Mouse (Mus musculus) ES-Bruce4 (cell line): ENCODE data around the gene Tmem190. TPM values are rescaled to one million over a fixed set of nuclear protein-coding genes. Genes with fewer than 3 reads are reported as not detected.

ENCODE experiments used
- H3K27ac ChIP-seq: 2 replicates; pipeline ENCODE4 v1.5.1; 2012; ENCODE audit warnings: low read length, inconsistent platforms; ENCODE audit not compliant: insufficient read depth
- H3K27me3 ChIP-seq: 2 replicates; pipeline ENCODE4 v1.6.1; 2012; ENCODE audit warnings: mild to moderate bottlenecking, low read length, inconsistent platforms; ENCODE audit not compliant: control insufficient read depth, poor library complexity, insufficient read depth, severe bottlenecking
- H3K36me3 ChIP-seq: 2 replicates; pipeline ENCODE4 v1.6.1; 2012; ENCODE audit warnings: inconsistent platforms, mild to moderate bottlenecking, low read length, moderate library complexity; ENCODE audit not compliant: control insufficient read depth, poor library complexity, insufficient read depth, severe bottlenecking
- H3K4me1 ChIP-seq: one replicate; pipeline ENCODE4 v1.8.1; 2011; ENCODE audit warnings: low read length; ENCODE audit not compliant: control insufficient read depth, insufficient read depth
- H3K4me3 ChIP-seq: 2 replicates; pipeline ENCODE4 v1.5.1; 2011; ENCODE audit warnings: low read depth, mild to moderate bottlenecking, low read length
- H3K9ac ChIP-seq: 2 replicates; pipeline ENCODE4 v1.6.1; 2012; ENCODE audit warnings: low read depth, mild to moderate bottlenecking, inconsistent platforms; ENCODE audit not compliant: poor library complexity, severe bottlenecking
- H3K9me3 ChIP-seq: replicated peaks from 2 replicates; pipeline ENCODE4 v1.6.1; 2012; ENCODE audit warnings: mild to moderate bottlenecking, low read length, inconsistent platforms; ENCODE audit not compliant: control insufficient read depth, poor library complexity, insufficient read depth, severe bottlenecking
- CTCF ChIP-seq: IDR thresholded peaks from one replicate; pipeline ENCODE4 v1.8.1; 2011; ENCODE audit warnings: low read depth, low read length
- EP300 ChIP-seq: IDR thresholded peaks from 2 replicates; pipeline ENCODE4 v1.6.1; 2011; ENCODE audit warnings: low read depth, low read length; ENCODE audit not compliant: insufficient read depth
- POLR2A ChIP-seq: IDR thresholded peaks from one replicate; pipeline ENCODE4 v1.8.1; 2011; ENCODE audit warnings: low read length; ENCODE audit not compliant: insufficient read depth
- polyA plus RNA-seq: library from polyadenylated mRNA; stranded (reverse); fragments of >200 nt; gene quantifications from 2 replicates; pipeline ENCODE4 v1.2.4, GENCODE M21; 2011; ENCODE audit warnings: low read depth; ENCODE audit not compliant: missing spikeins, insufficient read depth, insufficient read length

Gene Tmem190
- polyA plus RNA-seq, 1 experiment = not detected

- no peaks in the 10 kb centered on the region for H3K9me3 ChIP-seq
- no peak overlapping the region for H3K4me3 ChIP-seq
- TF ChIP-seq EP300 (no peak), CTCF (no peak), POLR2A (no peak)
Observed at GRCm38 (mm10) chr7:4748321-4748720, 34.4 kb upstream of the Tmem190 start.

GRCm38 (mm10) chr7:4749169-4749568 is 33.6 kb upstream of the Tmem190 start:
- no peak overlapping the region for H3K27ac ChIP-seq
- no peaks in the 10 kb centered on the region for H3K4me1 ChIP-seq

More at GRCm38 (mm10) chr7:4748321-4748720, 34.4 kb upstream of the Tmem190 start:
- Histone ChIP-seq H3K4me1 (no peaks in the 10 kb centered on the region), H3K36me3 (peaks cover 20% of the 10 kb centered on the region), H3K27ac (no peak overlapping the region), H3K9ac (no peak overlapping the region), H3K27me3 (no peaks in the 10 kb centered on the region)

GRCm38 (mm10) chr7:4751971-4752820 is 30.5 kb upstream of the Tmem190 start:
- Histone ChIP-seq H3K4me1 (no peaks in the 10 kb centered on the region), H3K27me3 (no peaks in the 10 kb centered on the region), H3K27ac (peak overlapping the region; percentile 92), H3K9ac (peak overlapping the region; percentile 89), H3K36me3 (peaks cover 16% of the 10 kb centered on the region), H3K9me3 (no peaks in the 10 kb centered on the region), H3K4me3 (peak overlapping the region; percentile 89)
- no peak for TF ChIP-seq CTCF
- TF ChIP-seq POLR2A = peak; percentile 89
- peak; percentile 78 for TF ChIP-seq EP300

More at GRCm38 (mm10) chr7:4749169-4749568, 33.6 kb upstream of the Tmem190 start:
- Histone ChIP-seq H3K27me3 (no peaks in the 10 kb centered on the region), H3K9ac (no peak overlapping the region), H3K4me3 (no peak overlapping the region), H3K36me3 (peaks cover 20% of the 10 kb centered on the region), H3K9me3 (no peaks in the 10 kb centered on the region)
- TF ChIP-seq CTCF (no peak), POLR2A (no peak), EP300 (no peak)

- Histone ChIP-seq H3K4me1 (no peaks in the 10 kb centered on the region), H3K4me3 (peak within 1 kb of the TSS; percentile 89), H3K9ac (peak within 1 kb of the TSS; percentile 89), H3K9me3 (no peaks in the 10 kb centered on the region), H3K27ac (peak within 1 kb of the TSS; percentile 92), H3K27me3 (no peaks in the 10 kb centered on the region), H3K36me3 (peaks cover 16% of the 10 kb centered on the region)
- TF ChIP-seq POLR2A = peak; percentile 99
- no peak for TF ChIP-seq CTCF
Observed at GRCm38 (mm10) chr7:4752821-4753570, 29.7 kb upstream of the Tmem190 start, which contains the start of gene Cox6b2. TSS of gene Cox6b2 (minus strand) at chr7:4753094.

GRCm38 (mm10) chr7:4759670-4760069 is 23.1 kb upstream of the Tmem190 start:
- Histone ChIP-seq H3K9me3 (no peaks in the 10 kb centered on the region), H3K4me3 (no peak overlapping the region), H3K27me3 (no peaks in the 10 kb centered on the region), H3K27ac (no peak overlapping the region), H3K36me3 (no peaks in the 10 kb centered on the region), H3K4me1 (no peaks in the 10 kb centered on the region), H3K9ac (no peak overlapping the region)
- TF ChIP-seq CTCF (no peak), EP300 (no peak)
